Comparison of ENCODE assay signal across 23 mouse cellular contexts in genomic region chr16:50477628-50478027, GRCm38 (mm10).
"Had no signal": no experiment of that assay in that cellular context is flagged by ENCODE, and none has a peak within 500 bp of the region (broad histone marks: within the 10 kb centered on the region; RNA-seq: fewer than 3 reads in every experiment).

No protein-coding gene starts in this region.

- H3K27me3 ChIP-seq: embryonic facial prominence, embryonic 12.5 days; embryonic facial prominence, embryonic 13.5 days; embryonic facial prominence, embryonic 15.5 days; forebrain, embryonic 12.5 days; forebrain, embryonic 13.5 days; forebrain, embryonic 15.5 days had no signal

- H3K9ac ChIP-seq: embryonic facial prominence, embryonic 12.5 days; embryonic facial prominence, embryonic 13.5 days; embryonic facial prominence, embryonic 15.5 days; forebrain, embryonic 12.5 days; forebrain, embryonic 13.5 days; forebrain, embryonic 15.5 days; forebrain, postnatal 0 days had no signal

- H3K36me3 ChIP-seq: embryonic facial prominence, embryonic 10.5 days; embryonic facial prominence, embryonic 12.5 days; embryonic facial prominence, embryonic 13.5 days; embryonic facial prominence, embryonic 15.5 days; forebrain, embryonic 10.5 days; forebrain, embryonic 12.5 days; forebrain, embryonic 15.5 days had no signal

- H3K4me2 ChIP-seq: embryonic facial prominence, embryonic 12.5 days; embryonic facial prominence, embryonic 13.5 days; embryonic facial prominence, embryonic 15.5 days; forebrain, embryonic 12.5 days; forebrain, embryonic 13.5 days; forebrain, embryonic 15.5 days had no signal

- H3K27ac ChIP-seq: embryonic facial prominence, embryonic 10.5 days; embryonic facial prominence, embryonic 12.5 days; embryonic facial prominence, embryonic 13.5 days; embryonic facial prominence, embryonic 15.5 days; forebrain, embryonic 10.5 days; forebrain, embryonic 12.5 days; forebrain, embryonic 13.5 days; forebrain, embryonic 15.5 days; gastrocnemius, adult 2 months; heart, adult 2 months had no signal

- H3K4me1 ChIP-seq: embryonic facial prominence, embryonic 12.5 days; embryonic facial prominence, embryonic 15.5 days; forebrain, embryonic 10.5 days; forebrain, embryonic 12.5 days; forebrain, embryonic 13.5 days; forebrain, embryonic 15.5 days had no signal

- H3K9me3 ChIP-seq: embryonic facial prominence, embryonic 10.5 days; embryonic facial prominence, embryonic 12.5 days; embryonic facial prominence, embryonic 13.5 days; embryonic facial prominence, embryonic 15.5 days; forebrain, embryonic 10.5 days; forebrain, embryonic 12.5 days; forebrain, embryonic 13.5 days; forebrain, embryonic 15.5 days had no signal

- DNase-seq: cerebellum, adult 9-11 months; cerebellum, postnatal 10 days; cerebellum, postnatal 14 days; cerebellum, postnatal 25 days; cerebellum, postnatal 36 days; embryo, embryonic 11 days; forebrain, postnatal 0 days; gastrocnemius, adult 2 months; gastrocnemius, postnatal 10 days; gastrocnemius, postnatal 14 days; gastrocnemius, postnatal 25 days; gastrocnemius, postnatal 36 days; heart, adult 18-20 months; heart, adult 2 months had no signal

- H3K4me3 ChIP-seq: embryonic facial prominence, embryonic 10.5 days; embryonic facial prominence, embryonic 12.5 days; embryonic facial prominence, embryonic 13.5 days; embryonic facial prominence, embryonic 15.5 days; erythroblast, embryonic 14.5 days; forebrain, embryonic 10.5 days; forebrain, embryonic 12.5 days; forebrain, embryonic 13.5 days; forebrain, embryonic 15.5 days; gastrocnemius, adult 2 months; heart, adult 2 months had no signal
